Mouse (Mus musculus): ENCODE measurements at regions not wholly inside any gene's neighbourhood (a gene's known extent, or its start where the extent isn't known, plus 50 kb on each side); places are given as distances from the start of the nearest gene placed in this dataset.

DNA sequence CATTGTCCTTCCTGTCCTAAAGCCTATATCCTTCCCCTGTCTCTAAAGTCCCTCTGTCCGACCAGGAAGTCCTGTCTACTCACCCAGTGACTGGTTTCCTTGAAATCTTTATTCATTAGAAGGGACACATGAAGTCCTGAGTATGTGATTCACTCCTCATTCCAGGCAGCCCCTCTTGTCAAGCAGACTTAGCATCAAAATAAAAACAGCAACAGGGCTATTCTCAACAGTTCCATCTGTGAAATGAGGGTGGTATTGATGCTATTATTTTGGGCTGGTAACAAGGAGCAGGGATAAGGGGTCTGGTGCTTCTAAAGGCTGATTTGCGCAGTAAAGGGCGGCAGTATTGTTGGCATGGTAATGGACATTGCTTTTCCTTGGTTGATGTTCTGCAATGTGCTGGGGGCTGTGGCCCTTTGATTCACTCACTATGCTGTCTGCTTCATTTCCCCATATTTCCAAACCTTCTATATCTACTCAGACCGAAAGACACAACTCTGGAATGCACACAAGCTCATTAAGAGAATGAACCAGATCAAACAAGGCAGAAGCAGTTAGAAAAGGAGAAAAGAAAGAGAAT lies 2955.6 kb upstream of the Lrrc6 start:
- no peak overlapping the region for H3K4me2 ChIP-seq
- 78% methylated on average over 4 of the region's 4 CpGs for WGBS
- ATAC-seq (replicated peaks; ENCODE audit: low FRiP score) (no peak), DNase-seq (ENCODE audit: low spot score) (no peak)
- H3K27ac ChIP-seq (ENCODE audit: low read depth, low read length), result no peak overlapping the region
- no peak overlapping the region for H3K4me3 ChIP-seq (ENCODE audit: low read depth, low read length)
- no peaks in the 10 kb centered on the region for H3K27me3 ChIP-seq (replicated peaks; ENCODE audit: control insufficient read depth, insufficient read depth, low read length)
- no peak overlapping the region for H3K9ac ChIP-seq (ENCODE audit: low read depth, low read length)
- H3K4me1 ChIP-seq (replicated peaks; ENCODE audit: control insufficient read depth, insufficient read depth, low read length), result no peaks in the 10 kb centered on the region
- no peaks in the 10 kb centered on the region for H3K36me3 ChIP-seq (ENCODE audit: control insufficient read depth, insufficient read depth, low read length)
- no peaks in the 10 kb centered on the region for H3K9me3 ChIP-seq (ENCODE audit: control insufficient read depth, low read length)

DNA sequence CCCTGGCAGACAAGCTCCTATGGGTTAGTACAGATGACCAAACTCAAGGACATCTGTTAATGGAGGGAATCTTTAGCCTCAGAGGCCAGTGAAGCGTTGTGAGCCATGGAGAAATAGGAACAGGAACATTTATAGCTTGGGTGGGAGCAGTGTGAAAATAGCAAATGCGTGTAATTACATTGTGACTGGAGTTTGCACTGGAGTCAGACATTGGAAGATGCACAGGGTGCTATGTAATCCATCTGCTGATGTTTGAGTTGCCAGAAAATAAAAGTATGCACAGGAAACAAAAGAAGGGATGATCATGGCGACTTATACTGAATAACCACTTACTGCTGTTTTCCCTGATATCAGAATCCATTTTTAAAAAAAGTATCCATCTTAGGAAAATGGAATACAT lies 2940.3 kb upstream of the Lrrc6 start:
- no peak for DNase-seq (ENCODE audit: low spot score)
- Histone ChIP-seq H3K27me3 (replicated peaks; ENCODE audit: control insufficient read depth, insufficient read depth, low read length) (no peaks in the 10 kb centered on the region), H3K4me1 (replicated peaks; ENCODE audit: control insufficient read depth, insufficient read depth, low read length) (no peaks in the 10 kb centered on the region), H3K36me3 (ENCODE audit: control insufficient read depth, insufficient read depth, low read length) (no peaks in the 10 kb centered on the region), H3K27ac (ENCODE audit: low read depth, low read length) (no peak overlapping the region), H3K9me3 (ENCODE audit: control insufficient read depth, low read length) (no peaks in the 10 kb centered on the region), H3K4me3 (ENCODE audit: low read depth, low read length) (no peak overlapping the region), H3K9ac (ENCODE audit: low read depth, low read length) (no peak overlapping the region), H3K4me2 (no peak overlapping the region)
- WGBS, result 69% methylated on average over 3 of the region's 3 CpGs
- no peak for ATAC-seq (replicated peaks; ENCODE audit: low FRiP score)

DNA sequence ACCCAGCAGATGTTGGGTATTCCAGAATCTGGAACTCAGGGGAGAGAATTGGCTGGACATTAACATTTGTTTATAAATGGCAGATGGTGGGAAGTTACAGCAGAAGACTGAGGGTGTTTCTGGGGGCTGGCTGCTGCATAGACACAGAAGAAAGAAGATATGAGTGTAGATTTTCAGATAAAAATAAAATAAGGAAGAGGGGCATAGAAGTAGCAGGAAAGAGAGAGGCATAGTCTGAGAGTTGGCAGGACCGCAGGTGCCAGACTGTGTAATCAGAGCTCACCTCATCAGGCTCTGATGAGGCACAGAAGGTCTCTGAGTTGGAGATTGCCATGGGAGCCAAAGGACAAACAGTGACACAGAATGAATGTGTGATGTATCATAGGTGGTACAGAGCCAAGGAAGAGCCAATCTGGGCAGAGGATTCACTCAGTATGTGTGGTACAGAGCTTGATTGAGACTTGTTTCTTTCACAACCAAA lies 2912.9 kb upstream of the Lrrc6 start:
- Histone ChIP-seq H3K36me3 (ENCODE audit: control insufficient read depth, insufficient read depth, low read length) (no peaks in the 10 kb centered on the region), H3K4me3 (ENCODE audit: low read depth, low read length) (no peak overlapping the region), H3K4me1 (replicated peaks; ENCODE audit: control insufficient read depth, insufficient read depth, low read length) (no peaks in the 10 kb centered on the region), H3K27me3 (replicated peaks; ENCODE audit: control insufficient read depth, insufficient read depth, low read length) (no peaks in the 10 kb centered on the region), H3K9ac (ENCODE audit: low read depth, low read length) (no peak overlapping the region), H3K4me2 (no peak overlapping the region), H3K9me3 (ENCODE audit: control insufficient read depth, low read length) (no peaks in the 10 kb centered on the region), H3K27ac (ENCODE audit: low read depth, low read length) (no peak overlapping the region)
- ATAC-seq (replicated peaks; ENCODE audit: low FRiP score) (no peak), DNase-seq (ENCODE audit: low spot score) (no peak)
- 89% methylated on average over 1 of the region's 1 CpGs for WGBS

DNA sequence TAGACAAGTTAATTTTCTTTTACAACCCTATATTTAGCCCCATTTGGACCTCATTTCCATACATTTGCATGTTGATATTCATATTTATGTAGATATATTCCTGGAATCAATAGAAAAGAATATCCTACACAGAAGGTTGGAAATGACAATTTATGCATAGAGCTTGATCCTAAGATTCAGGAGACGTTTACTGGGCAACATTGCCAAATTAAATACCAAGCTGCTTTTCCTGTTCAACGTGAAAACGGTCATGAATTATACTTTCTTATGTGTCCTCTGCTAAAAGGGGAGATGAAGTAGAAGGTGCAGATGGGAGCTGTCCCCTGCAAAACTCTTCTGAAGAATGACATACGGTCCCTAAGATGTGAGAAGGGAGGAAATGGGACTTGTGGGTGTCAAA lies 2888.9 kb upstream of the Lrrc6 start:
- H3K27me3 ChIP-seq (replicated peaks; ENCODE audit: control insufficient read depth, insufficient read depth, low read length), result no peaks in the 10 kb centered on the region
- no peak for ATAC-seq (replicated peaks; ENCODE audit: low FRiP score)
- no peaks in the 10 kb centered on the region for H3K4me1 ChIP-seq (replicated peaks; ENCODE audit: control insufficient read depth, insufficient read depth, low read length)
- H3K4me3 ChIP-seq (ENCODE audit: low read depth, low read length), result no peak overlapping the region
- H3K4me2 ChIP-seq, result no peak overlapping the region
- no peaks in the 10 kb centered on the region for H3K9me3 ChIP-seq (ENCODE audit: control insufficient read depth, low read length)
- 72% methylated on average over 4 of the region's 4 CpGs for WGBS
- H3K9ac ChIP-seq (ENCODE audit: low read depth, low read length), result no peak overlapping the region
- DNase-seq (ENCODE audit: low spot score), result no peak
- no peaks in the 10 kb centered on the region for H3K36me3 ChIP-seq (ENCODE audit: control insufficient read depth, insufficient read depth, low read length)
- no peak overlapping the region for H3K27ac ChIP-seq (ENCODE audit: low read depth, low read length)

DNA sequence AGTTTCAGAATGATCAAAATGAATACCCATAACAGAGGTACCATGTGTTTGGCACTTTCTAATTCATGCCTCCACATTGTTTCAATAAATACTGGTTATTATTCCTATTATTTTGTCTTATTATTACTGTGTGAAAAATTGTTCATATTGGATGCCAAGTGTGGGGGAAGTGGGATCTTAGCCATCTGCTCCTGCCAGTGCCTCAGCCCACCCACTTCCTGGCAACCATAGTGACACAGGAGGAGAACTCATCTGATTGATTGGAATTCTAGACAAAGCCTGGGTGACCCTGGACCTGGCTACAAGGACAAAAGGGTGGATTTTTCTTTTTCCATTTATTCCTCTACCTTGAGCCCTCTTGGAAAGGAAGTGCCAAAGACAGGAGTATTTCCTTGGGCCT lies 2886.8 kb upstream of the Lrrc6 start:
- no peak overlapping the region for H3K4me2 ChIP-seq
- ATAC-seq (replicated peaks; ENCODE audit: low FRiP score), result no peak

DNA sequence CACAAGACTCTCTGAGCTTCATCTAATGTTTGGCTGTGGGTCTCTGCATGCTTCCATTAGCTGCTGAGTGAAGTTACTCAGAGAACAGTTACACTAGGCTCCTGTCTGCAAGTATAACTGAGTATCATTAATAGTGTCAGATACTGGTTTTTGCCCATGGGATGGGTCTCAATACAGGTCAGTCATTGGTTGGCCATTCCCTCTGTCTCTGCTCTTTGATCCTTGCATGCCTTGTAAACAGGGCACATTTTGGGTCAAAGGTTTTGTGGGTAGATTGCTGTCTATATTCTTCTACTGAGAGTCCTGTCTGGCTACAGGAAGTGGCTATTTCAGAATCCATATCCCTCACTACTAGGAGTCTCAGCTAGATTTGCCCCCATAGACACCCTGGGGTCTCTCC lies 2864.7 kb upstream of the Lrrc6 start:
- Histone ChIP-seq H3K36me3 (ENCODE audit: control insufficient read depth, insufficient read depth, low read length) (no peaks in the 10 kb centered on the region), H3K9me3 (ENCODE audit: control insufficient read depth, low read length) (no peaks in the 10 kb centered on the region), H3K4me2 (no peak overlapping the region), H3K9ac (ENCODE audit: low read depth, low read length) (no peak overlapping the region), H3K27me3 (replicated peaks; ENCODE audit: control insufficient read depth, insufficient read depth, low read length) (no peaks in the 10 kb centered on the region), H3K4me3 (ENCODE audit: low read depth, low read length) (no peak overlapping the region), H3K27ac (ENCODE audit: low read depth, low read length) (no peak overlapping the region), H3K4me1 (replicated peaks; ENCODE audit: control insufficient read depth, insufficient read depth, low read length) (no peaks in the 10 kb centered on the region)
- no peak for ATAC-seq (replicated peaks; ENCODE audit: low FRiP score)
- no peak for DNase-seq (ENCODE audit: low spot score)

More for the DNA sequence above, 2886.8 kb upstream of the Lrrc6 start:
- no peak for DNase-seq (ENCODE audit: low spot score)
- no peaks in the 10 kb centered on the region for H3K36me3 ChIP-seq (ENCODE audit: control insufficient read depth, insufficient read depth, low read length)
- no peaks in the 10 kb centered on the region for H3K9me3 ChIP-seq (ENCODE audit: control insufficient read depth, low read length)
- H3K9ac ChIP-seq (ENCODE audit: low read depth, low read length), result no peak overlapping the region
- H3K4me1 ChIP-seq (replicated peaks; ENCODE audit: control insufficient read depth, insufficient read depth, low read length), result no peaks in the 10 kb centered on the region
- H3K4me3 ChIP-seq (ENCODE audit: low read depth, low read length), result no peak overlapping the region
- no peak overlapping the region for H3K27ac ChIP-seq (ENCODE audit: low read depth, low read length)
- no peaks in the 10 kb centered on the region for H3K27me3 ChIP-seq (replicated peaks; ENCODE audit: control insufficient read depth, insufficient read depth, low read length)

DNA sequence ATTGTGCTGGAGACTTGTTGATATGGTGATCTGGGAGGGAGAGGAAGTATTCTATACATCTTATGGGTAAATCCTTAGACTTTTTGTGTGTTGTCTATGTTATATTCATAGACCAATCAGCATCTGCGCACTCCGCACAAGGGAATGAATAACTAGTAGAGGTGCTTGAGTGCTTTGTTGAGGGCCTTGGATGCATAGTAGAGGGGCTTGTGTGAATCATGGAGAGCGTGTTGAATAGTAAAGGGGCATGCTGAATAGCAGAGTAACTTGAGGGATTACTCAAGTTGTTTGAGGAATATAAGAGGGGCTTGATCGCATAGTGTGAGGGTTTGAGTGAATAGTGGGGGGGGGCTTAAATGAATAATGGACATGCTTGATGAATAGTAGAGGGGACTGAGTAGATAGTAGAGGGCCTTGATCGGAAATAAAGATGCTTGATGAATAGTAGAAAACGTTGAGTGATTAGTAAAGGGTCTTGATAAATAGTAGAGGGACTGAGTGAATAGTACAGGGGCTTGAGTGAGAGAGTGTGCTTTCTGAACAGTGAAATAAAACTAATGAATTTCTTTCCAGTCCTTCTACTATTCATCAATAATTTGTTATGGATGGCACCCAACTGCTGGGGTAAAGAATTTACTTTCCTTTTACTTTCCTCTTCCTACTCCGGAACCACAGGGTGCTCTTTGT lies 2849.5 kb upstream of the Lrrc6 start:
- Histone ChIP-seq H3K4me1 (replicated peaks; ENCODE audit: control insufficient read depth, insufficient read depth, low read length) (no peaks in the 10 kb centered on the region), H3K4me3 (ENCODE audit: low read depth, low read length) (no peak overlapping the region), H3K36me3 (ENCODE audit: control insufficient read depth, insufficient read depth, low read length) (no peaks in the 10 kb centered on the region), H3K4me2 (no peak overlapping the region), H3K27ac (ENCODE audit: low read depth, low read length) (no peak overlapping the region), H3K9me3 (ENCODE audit: control insufficient read depth, low read length) (no peaks in the 10 kb centered on the region), H3K9ac (ENCODE audit: low read depth, low read length) (no peak overlapping the region), H3K27me3 (replicated peaks; ENCODE audit: control insufficient read depth, insufficient read depth, low read length) (no peaks in the 10 kb centered on the region)
- 83% methylated on average over 7 of the region's 7 CpGs for WGBS
- no peak for ATAC-seq (replicated peaks; ENCODE audit: low FRiP score)
- no peak for DNase-seq (ENCODE audit: low spot score)

DNA sequence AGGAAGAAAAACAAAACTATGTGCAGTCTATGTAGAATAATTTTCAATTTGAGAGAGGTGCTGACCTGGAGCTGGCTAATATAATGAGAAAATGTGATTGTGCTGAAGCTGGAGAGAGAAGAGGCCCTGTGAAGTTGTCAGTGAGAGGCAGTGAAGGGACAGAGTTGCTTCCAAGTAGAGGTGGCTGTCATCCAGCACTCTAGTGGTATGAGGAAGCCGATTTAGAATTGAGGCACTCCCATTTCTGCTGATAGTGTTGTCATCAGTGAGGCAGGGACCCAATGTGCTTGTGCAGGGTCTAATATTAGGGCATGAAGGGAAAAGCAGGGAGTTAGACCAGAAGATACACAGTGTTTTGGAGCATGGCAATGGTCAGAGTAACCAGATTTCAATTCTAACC lies 2845.4 kb upstream of the Lrrc6 start:
- no peaks in the 10 kb centered on the region for H3K27me3 ChIP-seq (replicated peaks; ENCODE audit: control insufficient read depth, insufficient read depth, low read length)
- 75% methylated on average over 1 of the region's 1 CpGs for WGBS

DNA sequence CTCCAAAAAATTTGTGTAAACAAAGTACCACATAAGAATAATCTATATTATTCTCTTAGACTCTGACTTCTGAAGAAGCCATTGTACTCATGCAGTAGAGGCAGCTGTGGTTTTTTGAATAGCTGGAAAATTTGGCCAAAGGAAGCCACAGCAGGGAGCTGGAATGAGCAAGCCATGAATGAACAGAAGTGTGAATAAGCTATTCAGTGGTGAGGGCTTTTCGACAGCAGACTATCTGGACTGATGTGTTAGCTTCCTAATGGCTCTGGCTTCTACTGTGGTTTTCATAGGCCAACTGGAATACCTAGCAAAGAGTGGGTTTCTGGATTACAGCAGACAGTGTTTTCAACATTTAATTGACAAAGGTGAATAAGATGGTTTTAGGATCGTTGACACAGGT lies 2842.0 kb upstream of the Lrrc6 start:
- H3K9ac ChIP-seq (ENCODE audit: low read depth, low read length), result no peak overlapping the region
- WGBS, result 75% methylated on average over 2 of the region's 2 CpGs
- DNase-seq (ENCODE audit: low spot score) (no peak), ATAC-seq (replicated peaks; ENCODE audit: low FRiP score) (no peak)
- H3K27me3 ChIP-seq (replicated peaks; ENCODE audit: control insufficient read depth, insufficient read depth, low read length), result no peaks in the 10 kb centered on the region
- H3K4me2 ChIP-seq, result no peak overlapping the region
- no peak overlapping the region for H3K4me3 ChIP-seq (ENCODE audit: low read depth, low read length)
- H3K27ac ChIP-seq (ENCODE audit: low read depth, low read length), result no peak overlapping the region
- no peaks in the 10 kb centered on the region for H3K4me1 ChIP-seq (replicated peaks; ENCODE audit: control insufficient read depth, insufficient read depth, low read length)
- no peaks in the 10 kb centered on the region for H3K36me3 ChIP-seq (ENCODE audit: control insufficient read depth, insufficient read depth, low read length)
- no peaks in the 10 kb centered on the region for H3K9me3 ChIP-seq (ENCODE audit: control insufficient read depth, low read length)

More for the DNA sequence above, 2845.4 kb upstream of the Lrrc6 start:
- DNase-seq (ENCODE audit: low spot score) (no peak), ATAC-seq (replicated peaks; ENCODE audit: low FRiP score) (no peak)
- no peaks in the 10 kb centered on the region for H3K9me3 ChIP-seq (ENCODE audit: control insufficient read depth, low read length)
- no peak overlapping the region for H3K4me3 ChIP-seq (ENCODE audit: low read depth, low read length)
- no peak overlapping the region for H3K9ac ChIP-seq (ENCODE audit: low read depth, low read length)
- H3K4me1 ChIP-seq (replicated peaks; ENCODE audit: control insufficient read depth, insufficient read depth, low read length), result no peaks in the 10 kb centered on the region
- H3K27ac ChIP-seq (ENCODE audit: low read depth, low read length), result no peak overlapping the region
- no peaks in the 10 kb centered on the region for H3K36me3 ChIP-seq (ENCODE audit: control insufficient read depth, insufficient read depth, low read length)
- no peak overlapping the region for H3K4me2 ChIP-seq
